In genomic region chr11:86685366-86685765, GRCm38 (mm10) we compare ENCODE assay signal across 9 mouse cellular contexts. TPM values are rescaled to one million over a fixed set of nuclear protein-coding genes. Genes with fewer than 3 reads are reported as not detected.
DNase-seq lines count a peak whose midpoint lies in the region; ATAC-seq and TF ChIP-seq lines count a peak whose summit lies in the region.
"Had no signal": no experiment of that assay in that cellular context is flagged by ENCODE, and none has a peak within 500 bp of the region (broad histone marks: within the 10 kb centered on the region; RNA-seq: fewer than 3 reads in every experiment).

No protein-coding gene starts in this region.

- H3K4me1 ChIP-seq in heart, embryonic 15.5 days (replicated peaks): peaks cover 24% of the 10 kb centered on the region
- H3K4me1 ChIP-seq in heart, adult 2 months (ENCODE audit: control insufficient read depth, insufficient read depth, low read length): peaks cover 2% of the 10 kb centered on the region; the same call in 1 of the 2 replicates
- peaks cover 50% of the 10 kb centered on the region for H3K4me1 ChIP-seq in G1E (ENCODE audit: insufficient read depth, low read depth, low read length)
- peaks cover 39% of the 10 kb centered on the region for H3K4me1 ChIP-seq in hindbrain, embryonic 13.5 days (replicated peaks)
- peaks cover 26% of the 10 kb centered on the region for H3K4me1 ChIP-seq in liver, postnatal 0 days (ENCODE audit: insufficient read depth)

- H3K4me2 ChIP-seq in heart, embryonic 15.5 days: peak overlapping the region; percentile 76
- H3K4me2 ChIP-seq in hindbrain, embryonic 13.5 days: peak overlapping the region; percentile 71
- peak overlapping the region; percentile 92 for H3K4me2 ChIP-seq in liver, postnatal 0 days (ENCODE audit: low read depth, low read length)

- no peak overlapping the region for H3K27ac ChIP-seq in heart, embryonic 15.5 days
- H3K27ac ChIP-seq in heart, adult 2 months: no peak overlapping the region
- H3K27ac ChIP-seq in hindbrain, embryonic 13.5 days: no peak overlapping the region
- H3K27ac ChIP-seq in liver, postnatal 0 days (ENCODE audit: low read depth): no peak overlapping the region

- TF ChIP-seq EP300 in heart, adult 2 months (IDR thresholded peaks at IDR 0.05; ENCODE audit: insufficient read depth, low read depth, low read length): no peak
- TF ChIP-seq EP300 in liver, postnatal 0 days (IDR thresholded peaks at IDR 0.05; ENCODE audit: low read depth): no peak

- TF ChIP-seq POLR2A in heart, adult 2 months (IDR thresholded peaks at IDR 0.05; ENCODE audit: insufficient read depth, low read depth, low read length): no peak

- DNase-seq in heart, adult 2 months: no peak
- no peak for DNase-seq in G1E (ENCODE audit: low spot score)
- DNase-seq in liver, postnatal 0 days: no peak
- DNase-seq in layer of hippocampus, adult 8-10 months (ENCODE audit: low spot score in 2 of 2): no peak
- DNase-seq in adipocyte (ENCODE audit: low spot score): no peak
- no peak for DNase-seq in urinary bladder, postnatal 10 days (ENCODE audit: low spot score)
- DNase-seq: kidney, adult 8-10 months had no signal

- TF ChIP-seq CTCF in heart, adult 2 months (IDR thresholded peaks at IDR 0.05): no peak
- TF ChIP-seq CTCF in G1E (IDR thresholded peaks at IDR 0.05; ENCODE audit: low read depth, low read length): no peak
- TF ChIP-seq CTCF in liver, postnatal 0 days (IDR thresholded peaks at IDR 0.05; ENCODE audit: low read depth): no peak

- H3K79me2 ChIP-seq in heart, adult 2 months (replicated peaks; ENCODE audit: control insufficient read depth, insufficient read depth, low read length): no peaks in the 10 kb centered on the region

- intact Hi-C loops in heart, adult 2 months (cut with DNase I): loop anchor here (10.0 kb wide), 1 partner anchor 319 kb away; no protein-coding TSS in a partner anchor

- 0 out of 2 replicates have a peak overlapping the region, but pooled peaks have one; percentile 67 for H3K4me3 ChIP-seq in heart, embryonic 15.5 days
- H3K4me3 ChIP-seq in heart, adult 2 months: no peak overlapping the region
- peak overlapping the region; percentile 84 for H3K4me3 ChIP-seq in G1E (ENCODE audit: low read depth, low read length)
- H3K4me3 ChIP-seq in hindbrain, embryonic 13.5 days: no peak overlapping the region
- peak overlapping the region; percentile 94; the same call in 1 of the 2 replicates for H3K4me3 ChIP-seq in liver, postnatal 0 days (ENCODE audit: low read depth, low read length)

- no peak for ATAC-seq in heart, embryonic 15.5 days (replicated peaks; ENCODE audit: insufficient number of reproducible peaks, insufficient read depth, low FRiP score, low read depth)
- no peak for ATAC-seq in G1E (ENCODE audit: extremely low read depth, insufficient number of reproducible peaks, low FRiP score, poor library complexity, severe bottlenecking)
- ATAC-seq in hindbrain, embryonic 13.5 days (ENCODE audit: low FRiP score): no peak
- ATAC-seq in liver, postnatal 0 days: no peak

- H3K27me3 ChIP-seq in heart, embryonic 15.5 days: no peaks in the 10 kb centered on the region
- no peaks in the 10 kb centered on the region for H3K27me3 ChIP-seq in heart, adult 2 months (ENCODE audit: control insufficient read depth, insufficient read depth, low read length)
- no peaks in the 10 kb centered on the region for H3K27me3 ChIP-seq in G1E (ENCODE audit: insufficient read depth, low read length)
- no peaks in the 10 kb centered on the region for H3K27me3 ChIP-seq in hindbrain, embryonic 13.5 days
- no peaks in the 10 kb centered on the region for H3K27me3 ChIP-seq in liver, postnatal 0 days (ENCODE audit: insufficient read depth, low read length)

- no peaks in the 10 kb centered on the region for H3K9me3 ChIP-seq in heart, embryonic 15.5 days (replicated peaks)
- H3K9me3 ChIP-seq in G1E (replicated peaks): no peaks in the 10 kb centered on the region
- no peaks in the 10 kb centered on the region for H3K9me3 ChIP-seq in hindbrain, embryonic 13.5 days
- no peaks in the 10 kb centered on the region for H3K9me3 ChIP-seq in liver, postnatal 0 days (ENCODE audit: low read length)

- peaks cover 19% of the 10 kb centered on the region for H3K36me3 ChIP-seq in heart, embryonic 15.5 days
- H3K36me3 ChIP-seq in heart, adult 2 months (ENCODE audit: control insufficient read depth, insufficient read depth, low read length): peaks cover 5% of the 10 kb centered on the region
- H3K36me3 ChIP-seq in G1E (replicated peaks): peaks cover 47% of the 10 kb centered on the region
- peaks cover 19% of the 10 kb centered on the region for H3K36me3 ChIP-seq in hindbrain, embryonic 13.5 days
- peaks cover 12% of the 10 kb centered on the region; the same call in 1 of the 2 replicates for H3K36me3 ChIP-seq in liver, postnatal 0 days (replicated peaks; ENCODE audit: insufficient read depth, low read length)

- WGBS in heart, embryonic 15.5 days: 97% methylated on average over 1 of the region's 1 CpGs
- whole genome bisulfite sequencing in heart, adult 2 months: 89% methylated on average over 1 of the region's 1 CpGs
- WGBS in hindbrain, embryonic 13.5 days: 88% methylated on average over 1 of the region's 1 CpGs
- 91% methylated on average over 1 of the region's 1 CpGs for WGBS in liver, postnatal 0 days (ENCODE audit: insufficient replicate concordance)

- no peak overlapping the region for H3K9ac ChIP-seq in heart, embryonic 15.5 days
- no peak overlapping the region for H3K9ac ChIP-seq in heart, adult 2 months (ENCODE audit: low read depth, low read length)
- 0 out of 2 replicates have a peak overlapping the region, but pooled peaks have one; percentile 6 for H3K9ac ChIP-seq in hindbrain, embryonic 13.5 days
- no peak overlapping the region; the same call in 1 of the 2 replicates for H3K9ac ChIP-seq in liver, postnatal 0 days (replicated peaks)

RNA-seq across cellular contexts. Expression of gene Ptrh2, which starts 1.6 kb away (rescaled TPM):
- polyA plus RNA-seq in heart, embryonic 15.5 days (2015; fragmentation: Nextera tagmentation; extraction: Ambion mirVana): 16.1 and 18.1 TPM in 2 replicates
- total RNA-seq in heart, adult 2 months (2021): 1 to 10 TPM; 5.9 to 6.4 TPM
- 3.7 and 5.2 TPM in 2 replicates for polyA plus RNA-seq in heart, adult 2 months (2012; rRNA removed)
- total RNA-seq in G1E (2014; fragmentation: Nextera tagmentation): 21.8 and 29.6 TPM in 2 replicates
- total RNA-seq in G1E (2017): 41.0 and 44.7 TPM in 2 replicates
- 1.2 and 1.7 TPM in 2 replicates for polyA plus RNA-seq in G1E (2012)
- polyA plus RNA-seq in hindbrain, embryonic 13.5 days (2015; fragmentation: Nextera tagmentation; extraction: Ambion mirVana): 32.9 and 34.3 TPM in 2 replicates
- polyA plus RNA-seq in liver, postnatal 0 days (2015; fragmentation: Nextera tagmentation; extraction: Ambion mirVana): 12.7 and 13.3 TPM in 2 replicates
- 10 to 100 TPM in 2 of 4 experiments, 1 to 10 TPM in 2; 9.2 to 10.6 (median 10.0) TPM for total RNA-seq in layer of hippocampus, adult 8-10 months (2022)

RNA-seq across cellular contexts. Expression of gene Vmp1, which starts 1.7 kb away (rescaled TPM):
- 74.3 and 82.1 TPM in 2 replicates for polyA plus RNA-seq in heart, embryonic 15.5 days (2015; fragmentation: Nextera tagmentation; extraction: Ambion mirVana)
- 10 to 100 TPM; 58.2 to 66.9 TPM for total RNA-seq in heart, adult 2 months (2021)
- 34.0 and 59.2 TPM in 2 replicates for polyA plus RNA-seq in heart, adult 2 months (2012; rRNA removed)
- total RNA-seq in G1E (2014; fragmentation: Nextera tagmentation) (166 and 188 TPM in 2 replicates), G1E (2017) (156 and 163 TPM in 2 replicates)
- polyA plus RNA-seq in G1E (2012): 15.2 and 19.1 TPM in 2 replicates
- 106 and 109 TPM in 2 replicates for polyA plus RNA-seq in hindbrain, embryonic 13.5 days (2015; fragmentation: Nextera tagmentation; extraction: Ambion mirVana)
- polyA plus RNA-seq in liver, postnatal 0 days (2015; fragmentation: Nextera tagmentation; extraction: Ambion mirVana): 110 and 125 TPM in 2 replicates
- total RNA-seq in layer of hippocampus, adult 8-10 months (2022): 100 to 1,000 TPM in 3 of 4 experiments, 10 to 100 TPM in 1; 97.5 to 125 (median 114) TPM

Comparison
In these comparisons a context has a peak if more than half of its experiments do, and no peak if none do; other contexts are left out.
1. H3K4me3 ChIP-seq: peak in heart, embryonic 15.5 days (single experiment), G1E (single experiment) and liver, postnatal 0 days (single experiment); none in heart, adult 2 months (single experiment) and hindbrain, embryonic 13.5 days (single experiment).
2. Peak in every context shown above with its lines, with median percentiles within 50 percentile points of each other: H3K4me2 ChIP-seq.